Mouse (Mus musculus) limb, embryonic 14.5 days (tissue): ENCODE data around the gene Jmy. TPM values are rescaled to one million over a fixed set of nuclear protein-coding genes. Genes with fewer than 3 reads are reported as not detected.

Source experiments
- ATAC-seq: fragments of 200-750 bp; cut with Nextera tagmentation; 2 replicates; pipeline ENCODE4 v1.8.0; 2017; ENCODE audit warnings: low read depth, moderate number of reproducible peaks, moderate TSS enrichment; ENCODE audit not compliant: low FRiP score
- DNase-seq: peaks from one replicate; pipeline ENCODE4 v3.0.0-alpha.2; 2015; ENCODE audit warnings: low spot score
- H3K27ac ChIP-seq: fragments of 300-500 bp; sonication (generic); replicated peaks from 2 replicates; pipeline ENCODE4 v1.5.1; 2014; ENCODE audit warnings: low read depth, mild to moderate bottlenecking, low read length, moderate library complexity, mixed read lengths
- H3K27me3 ChIP-seq: fragments of 300-500 bp; sonication (generic); 2 replicates; pipeline ENCODE4 v1.6.1; 2014; ENCODE audit warnings: low read length, mixed read lengths; ENCODE audit not compliant: control insufficient read depth, insufficient read depth
- H3K36me3 ChIP-seq: fragments of 300-500 bp; sonication (generic); 2 replicates; pipeline ENCODE4 v1.6.1; 2014; ENCODE audit warnings: mild to moderate bottlenecking, low read length, moderate library complexity, mixed read lengths; ENCODE audit not compliant: control insufficient read depth, insufficient read depth
- H3K4me1 ChIP-seq: fragments of 300-500 bp; sonication (generic); 2 replicates; pipeline ENCODE4 v1.6.1; 2014; ENCODE audit warnings: antibody characterized with exemption, low read length, mixed read lengths; ENCODE audit not compliant: control insufficient read depth, insufficient read depth
- H3K4me2 ChIP-seq: fragments of 300-500 bp; sonication (generic); replicated peaks from 2 replicates; pipeline ENCODE4 v1.6.1; 2014; ENCODE audit warnings: low read depth, mild to moderate bottlenecking, low read length, moderate library complexity; ENCODE audit not compliant: severe bottlenecking
- H3K4me3 ChIP-seq: fragments of 300-500 bp; sonication (generic); replicated peaks from 2 replicates; pipeline ENCODE4 v1.5.1; 2014; ENCODE audit warnings: low read length
- H3K9ac ChIP-seq: fragments of 300-500 bp; sonication (generic); 2 replicates; pipeline ENCODE4 v1.6.1; 2014; ENCODE audit warnings: mild to moderate bottlenecking, low read depth, low read length, moderate library complexity; ENCODE audit not compliant: severe bottlenecking
- H3K9me3 ChIP-seq: fragments of 300-500 bp; sonication (generic); 2 replicates; pipeline ENCODE4 v1.6.1; 2016; ENCODE audit warnings: low read length; ENCODE audit not compliant: control insufficient read depth
- POLR2A ChIP-seq: fragments of 200-500 bp; IDR thresholded peaks from 2 replicates; pipeline ENCODE4 v1.8.0; 2012; ENCODE audit warnings: inconsistent platforms, mild to moderate bottlenecking, moderate library complexity, borderline replicate concordance; ENCODE audit not compliant: insufficient read depth, insufficient read length; ENCODE audit errors: extremely low read depth
- WGBS: fragments of 180-500 bp; shearing (Covaris S2); extraction: QIAGEN DNeasy Blood & Tissue Kit; methylation state at CpG from one replicate; pipeline ENCODE4 v1.1.7; 2014; 5-methylcytosine and 5-hydroxymethylcytosine counted together
- polyA plus RNA-seq, 2 experiments: library from polyadenylated mRNA; depleted of rRNA in 1 of 2; stranded (reverse) in 1 of 2; unstranded in 1 of 2; fragments of >200 nt; fragmentation: Nextera tagmentation in 1 of 2; extraction: Ambion mirVana in 1 of 2; gene quantifications; 2 replicates each; pipeline versions ENCODE4 v1.2.1 to v1.2.3; 2012 to 2014

The Jmy gene
- polyA plus RNA-seq, 2 experiments: 6.5 to 8.3 TPM

DNA sequence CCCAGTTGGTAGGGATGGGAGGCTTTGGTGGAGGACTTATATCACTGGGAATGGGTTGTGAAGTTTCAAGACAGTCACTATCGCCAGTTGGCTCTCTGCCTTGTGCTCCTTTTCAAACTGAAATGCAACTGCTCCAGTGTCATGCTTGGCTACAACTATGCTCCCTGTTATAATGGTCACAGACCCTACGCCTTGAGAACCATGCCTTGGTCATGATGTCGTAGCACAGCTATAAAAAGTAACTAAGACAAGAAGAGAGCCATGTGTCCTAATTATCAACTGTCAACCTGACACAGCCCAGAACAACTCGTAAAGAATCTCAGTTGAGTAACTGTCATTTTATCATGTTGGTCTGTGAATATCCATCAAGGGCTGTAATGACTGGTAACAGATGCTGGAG, 41.0 kb downstream of the Jmy start:
- Histone ChIP-seq H3K27ac (no peak overlapping the region), H3K9me3 (no peaks in the 10 kb centered on the region), H3K4me1 (no peaks in the 10 kb centered on the region), H3K9ac (no peak overlapping the region), H3K27me3 (no peaks in the 10 kb centered on the region), H3K4me2 (no peak overlapping the region), H3K36me3 (peaks cover 32% of the 10 kb centered on the region), H3K4me3 (no peak overlapping the region)
- TF ChIP-seq POLR2A: no peak
- 67% methylated on average over 4 of the region's 4 CpGs for WGBS
- ATAC-seq (no peak), DNase-seq (no peak)

DNA sequence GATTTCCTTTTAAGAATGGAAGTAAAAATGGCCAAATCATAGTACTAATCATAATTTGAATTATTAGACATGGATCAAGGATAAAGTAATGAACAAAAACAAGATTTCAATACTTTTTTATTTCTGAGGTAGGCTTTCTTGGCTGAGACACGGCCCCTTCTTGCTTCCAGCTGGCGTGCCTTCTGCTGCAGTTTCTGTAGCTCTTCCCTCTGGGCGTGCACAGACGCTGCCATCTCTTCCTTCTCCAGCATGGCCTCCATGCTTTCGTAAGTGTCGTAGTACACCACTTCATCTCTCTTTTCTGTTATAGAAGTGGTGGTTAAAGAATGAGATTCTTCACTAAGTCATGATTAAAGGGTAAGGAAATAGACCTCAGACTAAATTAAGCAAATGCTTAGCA, 46.3 kb downstream of the Jmy start:
- H3K9me3 ChIP-seq: no peaks in the 10 kb centered on the region
- ATAC-seq: no peak
- H3K27ac ChIP-seq: no peak overlapping the region
- no peak overlapping the region for H3K9ac ChIP-seq
- H3K36me3 ChIP-seq: peaks cover 40% of the 10 kb centered on the region
- H3K4me3 ChIP-seq: no peak overlapping the region
- no peak for TF ChIP-seq POLR2A
- no peaks in the 10 kb centered on the region for H3K27me3 ChIP-seq
- H3K4me2 ChIP-seq: no peak overlapping the region
- 88% methylated on average over 6 of the region's 6 CpGs for WGBS
- no peak for DNase-seq
- H3K4me1 ChIP-seq: no peaks in the 10 kb centered on the region

DNA sequence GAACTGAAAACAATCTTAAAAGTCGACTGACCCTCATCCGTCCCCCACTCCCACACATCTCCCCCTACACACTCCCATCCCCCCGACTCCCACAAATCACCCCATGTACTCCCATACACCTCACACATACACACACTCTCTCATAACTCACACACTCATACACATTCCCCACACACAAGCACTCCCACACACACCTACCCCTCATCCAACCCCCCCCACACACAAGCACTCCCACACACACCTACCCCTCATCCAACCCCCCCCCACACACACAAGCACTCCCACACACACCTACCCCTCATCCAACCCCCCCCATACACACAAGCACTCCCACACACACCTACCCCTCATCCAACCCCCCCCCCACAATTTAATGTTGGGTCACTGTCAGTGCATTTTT, 59.4 kb downstream of the Jmy start:
- Histone ChIP-seq H3K4me2 (no peak overlapping the region), H3K9me3 (no peaks in the 10 kb centered on the region), H3K4me1 (no peaks in the 10 kb centered on the region), H3K36me3 (peaks cover 41% of the 10 kb centered on the region), H3K27ac (no peak overlapping the region), H3K9ac (no peak overlapping the region), H3K27me3 (no peaks in the 10 kb centered on the region), H3K4me3 (no peak overlapping the region)
- TF ChIP-seq POLR2A: no peak
- 78% methylated on average over 3 of the region's 3 CpGs for WGBS
- DNase-seq (no peak), ATAC-seq (no peak)

DNA sequence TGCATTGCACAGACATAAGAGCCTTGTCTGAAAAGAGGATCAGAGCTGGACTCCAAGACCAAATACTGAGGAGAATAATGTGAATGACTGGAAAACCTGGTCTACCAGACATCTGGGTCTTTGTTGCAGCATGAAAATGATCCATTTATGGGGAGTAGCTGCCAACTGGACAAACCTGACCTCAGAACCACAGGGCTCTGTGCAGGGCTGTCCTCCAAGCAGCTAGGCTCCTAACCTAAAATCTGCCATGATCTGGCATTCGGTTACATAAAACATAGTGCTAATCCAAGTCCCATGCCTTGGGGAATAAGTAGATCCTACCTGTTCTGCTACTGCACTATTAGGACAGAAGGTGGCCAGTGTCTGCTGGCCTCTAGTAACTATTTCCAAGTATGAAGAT, 70.4 kb downstream of the Jmy start:
- no peak for DNase-seq
- no peak for TF ChIP-seq POLR2A
- ATAC-seq: no peak
- H3K27ac ChIP-seq: no peak overlapping the region
- no peaks in the 10 kb centered on the region for H3K4me1 ChIP-seq
- no peak overlapping the region for H3K4me3 ChIP-seq
- H3K9me3 ChIP-seq: no peaks in the 10 kb centered on the region
- no peaks in the 10 kb centered on the region for H3K27me3 ChIP-seq
- no peak overlapping the region for H3K9ac ChIP-seq
- H3K4me2 ChIP-seq: no peak overlapping the region
- H3K36me3 ChIP-seq: peaks cover 17% of the 10 kb centered on the region
- 88% methylated on average over 1 of the region's 1 CpGs for WGBS

DNA sequence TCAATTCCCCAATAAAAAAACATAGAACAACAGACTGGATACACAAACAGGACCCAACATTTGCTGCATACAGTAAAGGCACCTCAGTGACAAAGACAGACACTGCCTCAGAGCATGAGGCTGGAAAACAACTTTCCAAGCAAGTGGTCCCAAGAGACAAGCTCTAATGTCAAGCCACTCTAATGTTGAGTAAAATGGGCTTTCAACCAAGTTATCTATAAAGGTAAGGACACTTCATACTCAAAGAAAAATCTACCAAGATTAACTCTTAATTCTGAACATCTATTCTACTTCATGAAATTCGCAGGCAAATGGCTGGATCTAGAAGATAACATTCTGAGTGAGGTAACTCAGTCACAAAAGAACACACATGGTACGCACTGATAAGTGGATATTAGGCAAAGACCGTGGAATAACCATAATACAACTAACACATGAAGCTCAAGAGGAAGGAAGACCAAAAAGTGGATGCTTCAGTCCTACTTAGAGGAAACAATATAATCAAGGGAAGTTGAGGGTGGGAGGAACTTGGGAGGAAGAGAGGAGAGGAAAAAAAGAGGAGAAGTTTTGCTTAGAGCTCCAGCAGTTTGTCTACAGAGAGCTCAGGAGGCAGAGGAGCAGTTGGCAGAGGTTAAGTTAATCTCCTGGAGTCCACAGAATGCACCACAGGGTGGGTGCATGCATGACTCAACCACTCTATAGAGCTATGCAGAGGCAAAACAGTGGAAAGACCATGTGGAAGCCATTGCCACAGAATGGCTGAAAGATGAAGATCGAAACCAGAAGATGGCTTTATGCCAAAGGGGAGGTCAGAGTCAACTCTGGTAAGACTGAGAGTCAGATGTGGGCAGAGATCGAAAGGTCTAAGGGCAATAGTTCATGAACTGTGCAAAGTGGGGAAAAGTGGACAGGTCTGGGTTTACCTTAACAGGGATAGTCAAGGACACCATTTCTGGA, 71.4 kb downstream of the Jmy start:
- Histone ChIP-seq H3K27me3 (no peaks in the 10 kb centered on the region), H3K4me2 (no peak overlapping the region), H3K4me1 (no peaks in the 10 kb centered on the region), H3K27ac (no peak overlapping the region), H3K36me3 (peaks cover 10% of the 10 kb centered on the region), H3K9me3 (no peaks in the 10 kb centered on the region), H3K4me3 (no peak overlapping the region), H3K9ac (no peak overlapping the region)
- WGBS: 94% methylated on average over 5 of the region's 5 CpGs
- no peak for ATAC-seq
- peak; percentile 11 for DNase-seq
- TF ChIP-seq POLR2A: no peak
